Mouse (Mus musculus): ENCODE measurements around the gene Usp4. TPM values are rescaled to one million over a fixed set of nuclear protein-coding genes. Genes with fewer than 3 reads are reported as not detected.

Usp4 gene
- polyA plus RNA-seq, 1 experiment from 2014 or later, result 123 TPM

DNA sequence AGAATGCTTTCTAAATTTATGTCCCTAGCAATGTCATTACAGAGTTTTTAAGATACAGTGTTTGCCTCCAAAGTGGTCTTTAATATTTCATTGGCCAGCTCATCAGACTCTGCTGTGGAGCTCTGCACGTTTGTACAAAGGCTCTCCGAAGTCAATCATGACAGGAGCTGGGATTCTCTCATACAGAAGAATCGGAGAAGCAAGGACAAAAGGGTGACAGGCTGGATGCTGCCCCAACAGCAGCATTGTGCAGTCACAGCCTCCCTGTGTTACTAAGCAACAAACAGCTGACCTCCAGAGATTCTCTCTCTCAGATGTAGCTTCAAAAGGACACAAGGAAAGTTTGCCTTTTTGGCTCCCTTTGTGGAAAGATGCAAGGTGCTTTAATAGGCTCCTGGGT, 88.5 kb downstream of the Usp4 start, which contains the start of gene BC048562:
BC048562 (plus strand) TSS at position 301 of the 400 bp plus-strand sequence.
- no peak within 1 kb of the TSS for H3K27ac ChIP-seq (replicated peaks)
- no peaks in the 10 kb centered on the region for H3K27me3 ChIP-seq
- H3K4me1 ChIP-seq (replicated peaks), result no peaks in the 10 kb centered on the region
- no peak within 1 kb of the TSS for H3K9ac ChIP-seq
- H3K4me2 ChIP-seq, result no peak within 1 kb of the TSS
- WGBS, result 21% methylated on average over 3 of the region's 3 CpGs
- no peaks in the 10 kb centered on the region for H3K36me3 ChIP-seq
- H3K4me3 ChIP-seq, result no peak within 1 kb of the TSS
- no peak for ATAC-seq (ENCODE audit: low FRiP score, low read depth)
- H3K9me3 ChIP-seq, result no peaks in the 10 kb centered on the region

GRCm38 (mm10) chr9:108439176-108439575, 91.5 kb downstream of the Usp4 start:
- Histone ChIP-seq H3K36me3 (no peaks in the 10 kb centered on the region), H3K4me1 (replicated peaks) (no peaks in the 10 kb centered on the region), H3K9me3 (no peaks in the 10 kb centered on the region), H3K9ac (no peak overlapping the region), H3K27me3 (no peaks in the 10 kb centered on the region), H3K27ac (replicated peaks) (no peak overlapping the region), H3K4me3 (no peak overlapping the region), H3K4me2 (no peak overlapping the region)
- WGBS, result 80% methylated on average over 6 of the region's 6 CpGs
- ATAC-seq (ENCODE audit: low FRiP score, low read depth), result no peak

DNA sequence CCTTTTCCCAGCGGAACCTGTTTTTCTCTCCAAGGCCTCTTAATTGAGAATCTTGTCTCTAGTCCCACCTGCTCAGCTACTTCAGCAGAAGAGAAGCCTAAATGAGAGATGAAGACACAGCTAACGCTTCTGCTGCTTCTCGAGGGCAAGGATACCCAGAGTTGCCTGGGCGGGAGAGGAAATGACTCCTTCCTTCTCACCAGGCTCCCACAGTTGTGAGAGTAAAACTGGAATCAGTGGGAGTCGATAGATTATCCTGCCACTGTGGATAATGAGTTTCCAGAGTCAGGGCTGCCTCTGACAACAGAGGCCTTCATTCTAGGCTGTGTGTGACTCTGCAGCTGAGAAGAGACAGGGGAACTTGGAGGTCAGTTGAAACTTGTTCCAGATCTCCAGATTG, 92.8 kb downstream of the Usp4 start:
- no peak overlapping the region for H3K9ac ChIP-seq

DNA sequence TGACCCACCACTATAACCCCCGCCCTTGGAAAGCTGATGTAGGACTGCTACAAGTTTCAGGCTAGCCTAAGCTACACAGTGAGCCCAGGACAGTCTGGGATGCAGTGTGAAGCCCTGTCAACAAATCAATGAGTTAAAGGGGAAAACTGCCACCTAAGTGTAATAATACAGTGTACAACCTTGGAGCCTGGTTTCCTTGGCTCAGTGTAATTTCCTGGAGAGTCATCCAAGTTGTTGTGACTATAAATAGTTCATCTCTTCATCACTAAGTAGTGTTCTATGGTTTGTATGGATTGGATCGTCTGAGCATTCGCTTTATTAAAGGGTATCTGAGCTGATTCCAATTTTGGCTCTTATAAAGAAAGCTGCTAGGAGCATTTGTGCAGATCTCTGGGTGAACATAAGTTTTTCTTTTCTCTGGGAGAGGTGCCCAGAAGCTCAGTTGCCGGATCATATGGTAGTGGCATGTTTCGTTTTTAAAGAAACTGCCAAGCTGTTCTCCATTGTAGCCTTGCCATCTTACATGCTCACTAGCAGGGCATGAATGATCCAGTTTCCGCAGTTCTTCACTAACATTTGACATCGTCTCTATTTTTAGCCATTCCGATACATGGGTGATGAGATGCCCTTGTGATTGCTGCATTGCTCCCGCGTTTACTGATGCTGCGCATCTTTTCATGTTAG, 93.7 kb downstream of the Usp4 start:
- Histone ChIP-seq H3K27me3 (no peaks in the 10 kb centered on the region), H3K27ac (replicated peaks) (no peak overlapping the region), H3K4me3 (no peak overlapping the region), H3K9me3 (no peaks in the 10 kb centered on the region), H3K9ac (no peak overlapping the region), H3K4me1 (replicated peaks) (no peaks in the 10 kb centered on the region), H3K4me2 (no peak overlapping the region), H3K36me3 (no peaks in the 10 kb centered on the region)
- WGBS, result 81% methylated on average over 11 of the region's 11 CpGs
- no peak for ATAC-seq (ENCODE audit: low FRiP score, low read depth)

More for the DNA sequence above, 92.8 kb downstream of the Usp4 start:
- no peak overlapping the region for H3K27ac ChIP-seq (replicated peaks)
- H3K4me2 ChIP-seq, result no peak overlapping the region
- H3K27me3 ChIP-seq, result no peaks in the 10 kb centered on the region
- WGBS, result 81% methylated on average over 5 of the region's 5 CpGs
- no peaks in the 10 kb centered on the region for H3K9me3 ChIP-seq
- H3K36me3 ChIP-seq, result no peaks in the 10 kb centered on the region
- no peak for ATAC-seq (ENCODE audit: low FRiP score, low read depth)
- no peaks in the 10 kb centered on the region for H3K4me1 ChIP-seq (replicated peaks)
- H3K4me3 ChIP-seq, result no peak overlapping the region

Other genes starting within 250 kb of the Usp4 start
- 10.0 and 10.2 TPM in 2 replicates for gene Bsn, start 157.5 kb upstream of the Usp4 start, polyA plus RNA-seq (2015; fragmentation: Nextera tagmentation; extraction: Ambion mirVana)
- 73.8 and 86.0 TPM in 2 replicates for gene Dag1, start 83.9 kb upstream of the Usp4 start, polyA plus RNA-seq (2015; fragmentation: Nextera tagmentation; extraction: Ambion mirVana)
- 130 and 134 TPM in 2 replicates for gene Nicn1, start 57.4 kb upstream of the Usp4 start, polyA plus RNA-seq (2015; fragmentation: Nextera tagmentation; extraction: Ambion mirVana)
- gene Amt, start 51.0 kb upstream of the Usp4 start, polyA plus RNA-seq (2015; fragmentation: Nextera tagmentation; extraction: Ambion mirVana), result 27.0 and 28.3 TPM in 2 replicates
- gene Rhoa, start 41.7 kb upstream of the Usp4 start, polyA plus RNA-seq (2015; fragmentation: Nextera tagmentation; extraction: Ambion mirVana), result 275 and 287 TPM in 2 replicates
- 52.7 and 53.0 TPM in 2 replicates for gene Tcta, start 41.7 kb upstream of the Usp4 start, polyA plus RNA-seq (2015; fragmentation: Nextera tagmentation; extraction: Ambion mirVana)
- gene Gpx1, start 8.9 kb upstream of the Usp4 start, polyA plus RNA-seq (2015; fragmentation: Nextera tagmentation; extraction: Ambion mirVana), result 444 and 458 TPM in 2 replicates
- gene 1700102P08Rik, start 45.0 kb downstream of the Usp4 start, polyA plus RNA-seq (2015; fragmentation: Nextera tagmentation; extraction: Ambion mirVana), result 1.5 and 2.3 TPM in 2 replicates
- 1.6 and 2.5 TPM in 2 replicates for gene Ccdc36, start 80.6 kb downstream of the Usp4 start, polyA plus RNA-seq (2015; fragmentation: Nextera tagmentation; extraction: Ambion mirVana)
- not detected in 2 replicates for gene BC048562, start 88.6 kb downstream of the Usp4 start, polyA plus RNA-seq (2015; fragmentation: Nextera tagmentation; extraction: Ambion mirVana)
- gene Ccdc71, start 112.7 kb downstream of the Usp4 start, polyA plus RNA-seq (2015; fragmentation: Nextera tagmentation; extraction: Ambion mirVana), result 57.5 and 63.4 TPM in 2 replicates
- gene Klhdc8b, start 113.7 kb downstream of the Usp4 start, polyA plus RNA-seq (2015; fragmentation: Nextera tagmentation; extraction: Ambion mirVana), result 67.5 and 70.8 TPM in 2 replicates
- gene Lamb2, start 131.9 kb downstream of the Usp4 start, polyA plus RNA-seq (2015; fragmentation: Nextera tagmentation; extraction: Ambion mirVana), result 24.1 and 25.1 TPM in 2 replicates
- gene Usp19, start 142.7 kb downstream of the Usp4 start, polyA plus RNA-seq (2015; fragmentation: Nextera tagmentation; extraction: Ambion mirVana), result 76.5 and 80.8 TPM in 2 replicates
- gene Qars, start 159.9 kb downstream of the Usp4 start, polyA plus RNA-seq (2015; fragmentation: Nextera tagmentation; extraction: Ambion mirVana), result 62.8 and 63.8 TPM in 2 replicates
- 118 and 127 TPM in 2 replicates for gene Qrich1, start 169.0 kb downstream of the Usp4 start, polyA plus RNA-seq (2015; fragmentation: Nextera tagmentation; extraction: Ambion mirVana)
- 109 and 111 TPM in 2 replicates for gene Impdh2, start 212.4 kb downstream of the Usp4 start, polyA plus RNA-seq (2015; fragmentation: Nextera tagmentation; extraction: Ambion mirVana)
- 73.4 and 78.5 TPM in 2 replicates for gene Ndufaf3, start 219.6 kb downstream of the Usp4 start, polyA plus RNA-seq (2015; fragmentation: Nextera tagmentation; extraction: Ambion mirVana)
- 304 and 323 TPM in 2 replicates for gene Dalrd3, start 222.0 kb downstream of the Usp4 start, polyA plus RNA-seq (2015; fragmentation: Nextera tagmentation; extraction: Ambion mirVana)
- 308 and 313 TPM in 2 replicates for gene Wdr6, start 230.9 kb downstream of the Usp4 start, polyA plus RNA-seq (2015; fragmentation: Nextera tagmentation; extraction: Ambion mirVana)
- 34.9 and 35.1 TPM in 2 replicates for gene P4htm, start 249.8 kb downstream of the Usp4 start, polyA plus RNA-seq (2015; fragmentation: Nextera tagmentation; extraction: Ambion mirVana)

Measured in hindbrain, embryonic 15.5 days (tissue).